Mouse (Mus musculus) retina, postnatal 1 day (tissue): ENCODE measurements around the gene Btbd35f21.
"Not testable (repeated sequence)": the region's sequence is repeated elsewhere in the genome, so short reads cannot be mapped to it uniquely, and the experiment has no call there.

Experiments
- DNase-seq: peaks from one replicate; pipeline ENCODE4 v3.0.0-alpha.2; 2012

Gene Btbd35f21

DNA sequence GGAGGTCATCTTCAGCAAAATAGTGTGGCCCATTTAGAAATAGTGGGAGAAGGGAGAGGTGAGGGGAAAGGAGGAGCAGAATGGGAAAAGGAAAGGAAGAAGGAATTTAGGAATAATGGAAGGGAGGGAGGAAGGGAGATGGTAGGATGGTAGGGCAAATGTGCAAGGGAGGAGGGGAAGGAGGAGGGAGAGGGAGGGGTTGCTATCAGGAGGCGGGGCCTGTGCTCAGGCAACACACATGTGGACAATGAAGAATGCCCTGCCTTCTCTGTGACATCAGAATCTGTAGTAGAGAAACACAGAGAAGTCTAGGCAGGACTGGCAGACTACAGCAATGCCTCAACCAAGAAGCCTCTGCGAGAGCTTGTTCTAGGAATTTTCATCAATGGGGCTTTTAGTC is at the start of gene Btbd35f21:
Gene Btbd35f21, plus strand, starts transcription at position 301 of the 400 bp plus-strand sequence.
- DNase-seq = not testable (repeated sequence)
